Mouse (Mus musculus): ENCODE data around the gene Fcna. TPM values are rescaled to one million over a fixed set of nuclear protein-coding genes. Genes with fewer than 3 reads are reported as not detected.

Fcna gene
- polyA plus RNA-seq (2017; shearing (Covaris generic)): 5.9 TPM

DNA sequence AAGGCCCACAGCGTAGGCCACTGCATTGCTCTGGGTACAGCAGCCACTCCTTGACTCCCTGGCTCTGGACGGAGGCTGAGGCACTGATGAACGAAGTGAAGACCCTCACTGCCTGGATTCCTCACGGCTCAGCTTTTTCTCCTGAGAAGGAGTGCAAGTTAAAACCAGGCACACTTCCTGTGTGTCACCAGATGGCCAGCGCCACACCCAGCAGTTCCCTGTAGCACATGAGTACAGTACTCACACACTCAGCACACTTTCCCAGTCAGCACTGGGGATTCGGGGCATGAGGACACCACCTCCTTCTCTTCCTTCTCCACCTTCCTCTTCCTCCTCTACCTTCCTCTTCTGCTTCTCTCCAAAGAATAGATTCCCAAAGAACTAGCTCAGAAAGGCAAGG, at the start of gene Fcna:
Fcna (minus strand) TSS at position 220 of the 400 bp plus-strand sequence.

DNA sequence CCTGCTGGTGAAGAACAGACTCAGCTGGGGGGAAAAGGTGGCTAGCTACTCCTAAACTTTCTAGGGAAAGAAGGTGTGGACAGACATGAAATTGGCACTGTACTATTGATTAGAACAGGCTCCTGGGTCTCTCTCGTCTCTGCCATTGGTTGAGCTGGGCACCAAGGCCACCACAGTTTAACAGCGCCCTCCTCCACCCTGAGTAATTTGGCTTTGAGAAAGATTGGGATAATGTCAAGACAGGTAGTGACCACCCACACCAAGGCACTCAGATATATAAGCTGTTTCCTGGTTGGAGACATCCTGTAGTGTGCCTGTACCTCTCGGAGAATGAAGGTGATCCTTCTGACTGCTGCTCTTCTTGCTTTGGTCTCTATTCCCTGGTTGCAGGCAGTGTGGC, 48.7 kb upstream of the Fcna start, which contains the start of gene Lcn6:
Lcn6 (plus strand) TSS at position 301 of the 400 bp plus-strand sequence.

DNA sequence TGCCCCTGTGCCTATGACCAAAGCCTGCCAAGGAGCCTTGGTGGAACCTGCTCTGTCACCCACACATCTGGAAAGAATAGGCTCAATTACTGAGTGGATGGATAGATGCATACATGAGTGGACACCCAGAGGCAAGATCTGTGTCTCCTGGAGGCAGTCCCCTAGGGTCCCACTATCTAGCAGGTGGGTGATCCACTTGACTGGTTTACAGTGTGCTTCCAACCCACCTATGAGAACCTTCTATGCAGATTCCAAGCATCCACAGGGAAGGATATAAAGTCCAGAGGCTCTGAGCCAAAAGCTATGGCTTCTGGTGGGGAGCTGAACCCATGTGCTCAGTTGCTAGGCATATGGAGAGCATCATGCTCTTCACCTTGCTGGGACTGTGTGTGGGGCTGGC, 29.8 kb upstream of the Fcna start, which contains the start of gene Lcn5:
Lcn5 (plus strand) TSS at position 301 of the 400 bp plus-strand sequence.

DNA sequence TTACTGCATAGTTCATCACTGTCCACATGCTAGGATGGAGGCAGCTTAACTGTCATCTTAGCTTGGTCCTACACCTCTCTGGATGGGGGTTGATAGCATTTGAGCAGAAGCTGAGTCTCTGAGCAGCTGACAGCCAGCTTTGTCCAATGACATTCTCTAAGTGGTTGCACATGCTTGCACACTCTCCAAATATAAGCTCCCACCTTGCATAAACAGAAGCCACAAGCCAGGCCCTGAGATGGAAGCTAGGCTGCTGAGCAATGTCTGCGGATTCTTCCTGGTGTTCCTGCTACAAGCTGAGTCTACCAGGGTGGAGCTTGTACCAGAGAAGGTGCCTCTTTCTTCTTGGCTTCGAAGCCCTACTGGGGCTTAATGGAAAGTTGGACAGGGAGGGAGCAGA, 25.1 kb upstream of the Fcna start, which contains the start of gene Lcn8:
Lcn8 (plus strand) TSS at position 219 of the 400 bp plus-strand sequence.

DNA sequence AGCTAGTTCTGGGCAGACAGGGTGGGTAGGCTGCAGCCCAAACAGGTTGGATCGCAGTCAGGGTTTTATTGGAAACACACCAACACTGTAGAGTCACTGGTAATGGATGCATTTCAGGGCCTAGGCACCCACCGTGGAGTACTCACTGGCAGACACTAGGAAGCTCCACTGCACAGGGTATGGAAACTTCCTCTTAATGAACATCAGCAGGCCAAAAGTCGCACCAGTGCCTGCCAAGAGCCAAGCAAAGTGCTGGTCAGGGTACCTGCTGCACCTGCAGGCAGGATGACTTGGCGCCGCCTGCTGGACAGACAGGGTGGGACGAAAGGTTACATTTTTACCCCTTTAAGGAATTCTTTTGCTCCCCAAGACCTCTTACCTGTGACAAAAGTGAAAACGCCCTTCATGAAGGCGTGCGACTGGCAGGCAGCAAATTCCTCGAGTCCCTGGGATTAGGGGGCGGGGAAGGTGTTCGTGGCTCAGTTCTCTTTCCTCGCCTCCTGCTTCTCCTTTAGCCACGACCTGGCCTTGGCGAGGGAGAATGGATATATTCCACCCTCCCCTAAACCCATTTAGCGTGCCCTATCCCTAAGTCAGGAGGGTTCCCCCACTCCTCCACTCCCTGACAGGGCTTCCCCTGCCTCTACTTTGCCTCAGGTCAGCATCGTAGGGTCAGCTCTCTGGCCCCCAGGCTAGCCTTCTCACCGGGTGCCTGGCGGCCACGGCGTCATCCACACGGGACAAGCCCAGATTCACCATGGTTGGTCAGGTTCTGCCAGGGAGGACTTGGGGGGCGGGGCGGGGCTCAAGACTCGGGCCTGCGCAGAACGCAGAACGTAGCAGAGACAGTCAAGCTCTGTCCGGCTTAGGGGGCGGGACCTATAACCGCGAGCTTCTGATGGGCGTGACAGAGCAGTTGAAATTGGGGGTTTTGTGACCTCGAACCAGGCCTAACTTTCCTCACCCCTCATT, 6.3 kb downstream of the Fcna start, which contains the start of gene Tmem141:
Tmem141 (minus strand) TSS at position 777 of the 972 bp plus-strand sequence.

DNA sequence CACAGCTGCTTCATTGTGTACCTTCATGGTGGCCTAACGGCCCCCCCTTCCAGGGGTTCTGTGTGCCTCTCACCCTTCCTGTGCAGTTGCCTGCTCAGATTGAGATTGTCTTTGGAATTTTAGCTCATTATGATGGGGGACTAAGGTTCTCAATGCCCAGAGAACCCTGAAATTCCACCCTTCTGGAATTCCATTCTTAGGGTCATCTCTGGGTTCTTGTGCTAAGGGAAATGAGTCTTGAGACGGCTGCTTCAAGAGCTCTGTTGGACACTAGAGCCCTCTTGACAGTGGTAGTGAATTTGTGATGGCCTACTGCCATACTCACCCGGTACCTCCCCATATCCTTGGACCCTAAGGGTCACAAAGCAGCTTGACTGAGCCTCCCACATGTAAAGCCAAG, 10.3 kb downstream of the Fcna start, which contains the start of gene Ccdc183:
Ccdc183 (minus strand) TSS at position 101 of the 400 bp plus-strand sequence.

DNA sequence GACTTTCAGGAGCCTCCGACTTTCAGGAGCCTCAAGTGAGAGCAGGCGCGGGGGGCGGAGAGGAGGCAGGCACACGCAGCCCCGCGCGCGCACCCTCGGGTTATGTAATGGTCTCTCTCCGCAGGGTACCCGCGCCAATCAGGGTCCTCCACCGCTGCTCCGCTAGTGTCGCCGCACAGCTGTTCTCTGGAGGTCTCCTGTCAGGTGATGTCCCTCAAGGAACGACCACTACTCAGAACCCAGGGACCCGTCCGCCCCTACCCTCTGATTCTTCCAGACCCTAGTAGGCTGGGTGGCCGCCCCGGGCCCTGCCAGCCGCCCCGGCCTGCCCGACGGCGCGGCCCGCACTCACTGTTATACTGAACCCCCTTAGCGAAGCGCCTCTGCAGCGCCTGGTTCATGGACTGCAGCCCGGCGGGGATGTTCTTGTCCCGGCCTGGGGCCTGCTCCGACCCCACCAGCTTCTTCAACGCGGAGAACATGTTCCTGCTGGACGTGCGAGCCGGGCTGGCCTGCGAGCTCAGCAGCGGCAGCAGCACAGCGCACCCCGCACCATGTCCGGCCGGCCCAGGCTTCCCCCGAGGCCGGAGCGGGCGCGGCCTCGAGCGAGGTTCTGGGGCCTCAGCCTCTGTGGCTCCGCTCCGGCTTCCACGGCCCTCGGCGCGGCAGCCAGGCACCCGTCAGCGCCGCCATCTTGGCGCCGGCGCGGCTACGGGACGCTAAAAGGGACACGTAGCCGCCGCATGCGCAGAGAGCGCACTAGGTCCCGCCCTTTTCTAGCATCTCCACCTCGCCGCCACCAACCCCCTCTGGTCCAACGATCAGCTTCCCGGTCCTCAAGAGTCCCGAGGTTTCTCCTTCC, 19.8 kb downstream of the Fcna start, which contains the start of gene Rabl6:
Rabl6 (minus strand) TSS at position 761 of the 862 bp plus-strand sequence.

DNA sequence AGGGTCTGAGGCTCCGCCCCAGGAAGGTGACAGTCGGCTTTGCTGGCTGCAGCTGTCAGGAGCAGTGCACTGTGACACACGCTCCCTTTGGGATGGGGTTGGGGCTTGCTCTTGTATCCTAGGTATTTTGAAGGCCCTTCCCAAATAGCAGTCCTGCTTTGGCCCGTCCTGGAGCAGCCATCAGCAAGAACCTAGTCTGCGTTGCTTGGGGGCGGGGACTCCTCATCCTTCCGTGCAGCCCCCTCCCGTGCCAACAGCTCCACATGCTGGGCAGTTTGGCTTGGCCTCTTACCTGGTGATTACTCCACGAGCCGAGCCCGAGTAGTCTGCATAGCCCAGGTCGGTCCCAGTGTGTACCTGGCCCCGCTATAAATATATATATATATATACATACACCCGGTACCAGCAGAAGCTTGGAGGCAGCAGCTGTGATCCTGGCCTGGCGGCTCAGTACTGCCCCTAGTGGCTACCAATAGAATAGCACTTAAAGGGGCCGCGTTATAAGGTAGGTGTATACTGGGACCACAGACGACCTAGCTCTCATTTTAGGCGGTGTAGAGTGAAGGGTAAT, 46.5 kb downstream of the Fcna start, which contains the start of gene Ajm1:
Ajm1 (minus strand) TSS at position 464 of the 571 bp plus-strand sequence.

Other genes starting within 250 kb of the Fcna start
- gene Entpd2, start 232.2 kb downstream of the Fcna start, polyA plus RNA-seq (2017; shearing (Covaris generic)): not detected
- 1.1 TPM for gene Npdc1, start 228.7 kb downstream of the Fcna start, polyA plus RNA-seq (2017; shearing (Covaris generic))
- 6.8 TPM for gene Fut7, start 204.8 kb downstream of the Fcna start, polyA plus RNA-seq (2017; shearing (Covaris generic))
- 19.7 TPM for gene Abca2, start 199.3 kb downstream of the Fcna start, polyA plus RNA-seq (2017; shearing (Covaris generic))
- 5.3 TPM for gene Clic3, start 171.2 kb downstream of the Fcna start, polyA plus RNA-seq (2017; shearing (Covaris generic))
- gene Paxx, start 166.9 kb downstream of the Fcna start, polyA plus RNA-seq (2017; shearing (Covaris generic)): 117 TPM
- gene Ptgds, start 158.0 kb downstream of the Fcna start, polyA plus RNA-seq (2017; shearing (Covaris generic)): not detected
- gene Lcn12, start 134.1 kb downstream of the Fcna start, polyA plus RNA-seq (2017; shearing (Covaris generic)): not detected
- 125 TPM for gene Fbxw5, start 127.3 kb downstream of the Fcna start, polyA plus RNA-seq (2017; shearing (Covaris generic))
- 10.0 TPM for gene C8g, start 126.3 kb downstream of the Fcna start, polyA plus RNA-seq (2017; shearing (Covaris generic))
- gene Traf2, start 81.1 kb downstream of the Fcna start, polyA plus RNA-seq (2017; shearing (Covaris generic)): 106 TPM
- 249 TPM for gene Edf1, start 70.2 kb downstream of the Fcna start, polyA plus RNA-seq (2017; shearing (Covaris generic))
- gene Mamdc4, start 53.2 kb downstream of the Fcna start, polyA plus RNA-seq (2017; shearing (Covaris generic)): 1.0 TPM
- gene Phpt1, start 52.8 kb downstream of the Fcna start, polyA plus RNA-seq (2017; shearing (Covaris generic)): 88.8 TPM
- gene Ajm1, start 46.3 kb downstream of the Fcna start, polyA plus RNA-seq (2017; shearing (Covaris generic)): not detected
- 8.2 TPM for gene Rabl6, start 19.5 kb downstream of the Fcna start, polyA plus RNA-seq (2017; shearing (Covaris generic))
- gene Ccdc183, start 10.4 kb downstream of the Fcna start, polyA plus RNA-seq (2017; shearing (Covaris generic)): not detected
- 2.1 TPM for gene Tmem141, start 6.0 kb downstream of the Fcna start, polyA plus RNA-seq (2017; shearing (Covaris generic))
- gene Lcn8, start 25.1 kb upstream of the Fcna start, polyA plus RNA-seq (2017; shearing (Covaris generic)): not detected
- gene Lcn5, start 29.9 kb upstream of the Fcna start, polyA plus RNA-seq (2017; shearing (Covaris generic)): not detected
- gene Lcn6, start 48.8 kb upstream of the Fcna start, polyA plus RNA-seq (2017; shearing (Covaris generic)): 0.31 TPM
- 0.33 TPM for gene Lcn10, start 54.7 kb upstream of the Fcna start, polyA plus RNA-seq (2017; shearing (Covaris generic))
- 0.88 TPM for gene Obp2a, start 72.0 kb upstream of the Fcna start, polyA plus RNA-seq (2017; shearing (Covaris generic))
- gene Bmyc, start 78.7 kb upstream of the Fcna start, polyA plus RNA-seq (2017; shearing (Covaris generic)): 119 TPM
- gene Obp2b, start 109.0 kb upstream of the Fcna start, polyA plus RNA-seq (2017; shearing (Covaris generic)): not detected
- gene Lcn3, start 137.5 kb upstream of the Fcna start, polyA plus RNA-seq (2017; shearing (Covaris generic)): not detected
- not detected for gene Lcn11, start 149.0 kb upstream of the Fcna start, polyA plus RNA-seq (2017; shearing (Covaris generic))
- gene Gm13539, start 154.2 kb upstream of the Fcna start, polyA plus RNA-seq (2017; shearing (Covaris generic)): not detected
- gene Glt6d1, start 187.8 kb upstream of the Fcna start, polyA plus RNA-seq (2017; shearing (Covaris generic)): not detected
- not detected for gene Lcn9, start 195.1 kb upstream of the Fcna start, polyA plus RNA-seq (2017; shearing (Covaris generic))
- 0.21 TPM for gene Sohlh1, start 219.2 kb upstream of the Fcna start, polyA plus RNA-seq (2017; shearing (Covaris generic))
- gene Kcnt1, start 235.7 kb upstream of the Fcna start, polyA plus RNA-seq (2017; shearing (Covaris generic)): 0.09 TPM